9 mouse cellular contexts compared by ENCODE assay signal in genomic region chr13:52258373-52258772, GRCm38 (mm10).
"Had no signal": no experiment of that assay in that cellular context is flagged by ENCODE, and none has a peak within 500 bp of the region (broad histone marks: within the 10 kb centered on the region; RNA-seq: fewer than 3 reads in every experiment).

No protein-coding gene starts in this region.

- DNase-seq: kidney, adult 2 months; kidney, postnatal 14 days; layer of hippocampus, adult 9-11 months; layer of hippocampus, postnatal 36 days; lung, adult 18-20 months; right cerebral cortex, postnatal 14 days; thymus, postnatal 25 days had no signal

- ATAC-seq: intestine, embryonic 16.5 days; midbrain, embryonic 15.5 days had no signal
